Mouse (Mus musculus): ENCODE results near the gene Tekt5.

Tekt5 gene

GRCm38 (mm10) chr16:10394699-10395540, at the start of gene Tekt5:
Tekt5 (minus strand) TSS chr16:10395490.
- DNase-seq (ENCODE audit: low spot score): no peak

GRCm38 (mm10) chr16:10443723-10444122, 48.4 kb upstream of the Tekt5 start:
- DNase-seq (ENCODE audit: low spot score): no peak

- DNase-seq (ENCODE audit: low spot score): no peak
Measured at GRCm38 (mm10) chr16:10441761-10442160, 46.5 kb upstream of the Tekt5 start.

- no peak for DNase-seq (ENCODE audit: low spot score)
Measured at GRCm38 (mm10) chr16:10441328-10441727, 46.0 kb upstream of the Tekt5 start.

- no peak for DNase-seq (ENCODE audit: low spot score)
Measured at GRCm38 (mm10) chr16:10438055-10438454, 42.8 kb upstream of the Tekt5 start.

- no peak for DNase-seq (ENCODE audit: low spot score)
Measured at GRCm38 (mm10) chr16:10436166-10436565, 40.9 kb upstream of the Tekt5 start.

GRCm38 (mm10) chr16:10433344-10433743, 38.1 kb upstream of the Tekt5 start:
- DNase-seq (ENCODE audit: low spot score): no peak

GRCm38 (mm10) chr16:10432387-10432786, 37.1 kb upstream of the Tekt5 start:
- DNase-seq (ENCODE audit: low spot score): no peak

- DNase-seq (ENCODE audit: low spot score): no peak
Measured at GRCm38 (mm10) chr16:10431911-10432310, 36.6 kb upstream of the Tekt5 start.

- DNase-seq (ENCODE audit: low spot score): no peak
Measured at GRCm38 (mm10) chr16:10420447-10421054, 25.3 kb upstream of the Tekt5 start.

- no peak for DNase-seq (ENCODE audit: low spot score)
Measured at GRCm38 (mm10) chr16:10417723-10418259, 22.5 kb upstream of the Tekt5 start.

GRCm38 (mm10) chr16:10416866-10417265, 21.6 kb upstream of the Tekt5 start:
- no peak for DNase-seq (ENCODE audit: low spot score)

GRCm38 (mm10) chr16:10415976-10416375, 20.7 kb upstream of the Tekt5 start:
- DNase-seq (ENCODE audit: low spot score): peak; percentile 73

- DNase-seq (ENCODE audit: low spot score): peak; percentile 93
Measured at GRCm38 (mm10) chr16:10411764-10412746, 16.8 kb upstream of the Tekt5 start, which contains the start of gene Nubp1. Nubp1 (plus strand) TSS chr16:10411948.

- DNase-seq (ENCODE audit: low spot score): peak; percentile 86
Measured at GRCm38 (mm10) chr16:10399160-10399559, 3.9 kb upstream of the Tekt5 start.

- DNase-seq (ENCODE audit: low spot score): no peak
Measured at GRCm38 (mm10) chr16:10398755-10399154, 3.5 kb upstream of the Tekt5 start.

- DNase-seq (ENCODE audit: low spot score): no peak
Measured at GRCm38 (mm10) chr16:10392587-10392986, 2.7 kb downstream of the Tekt5 start.

GRCm38 (mm10) chr16:10388634-10389365, 6.5 kb downstream of the Tekt5 start:
- DNase-seq (ENCODE audit: low spot score): no peak

GRCm38 (mm10) chr16:10385261-10385660, 10.0 kb downstream of the Tekt5 start:
- DNase-seq (ENCODE audit: low spot score): no peak

GRCm38 (mm10) chr16:10384544-10384943, 10.7 kb downstream of the Tekt5 start:
- DNase-seq (ENCODE audit: low spot score): no peak

- DNase-seq (ENCODE audit: low spot score): no peak
Measured at GRCm38 (mm10) chr16:10384060-10384497, 11.2 kb downstream of the Tekt5 start.

All from layer of hippocampus, adult 11-12 months (tissue).